11 mouse cellular contexts compared by ENCODE assay signal in the genomic region with DNA sequence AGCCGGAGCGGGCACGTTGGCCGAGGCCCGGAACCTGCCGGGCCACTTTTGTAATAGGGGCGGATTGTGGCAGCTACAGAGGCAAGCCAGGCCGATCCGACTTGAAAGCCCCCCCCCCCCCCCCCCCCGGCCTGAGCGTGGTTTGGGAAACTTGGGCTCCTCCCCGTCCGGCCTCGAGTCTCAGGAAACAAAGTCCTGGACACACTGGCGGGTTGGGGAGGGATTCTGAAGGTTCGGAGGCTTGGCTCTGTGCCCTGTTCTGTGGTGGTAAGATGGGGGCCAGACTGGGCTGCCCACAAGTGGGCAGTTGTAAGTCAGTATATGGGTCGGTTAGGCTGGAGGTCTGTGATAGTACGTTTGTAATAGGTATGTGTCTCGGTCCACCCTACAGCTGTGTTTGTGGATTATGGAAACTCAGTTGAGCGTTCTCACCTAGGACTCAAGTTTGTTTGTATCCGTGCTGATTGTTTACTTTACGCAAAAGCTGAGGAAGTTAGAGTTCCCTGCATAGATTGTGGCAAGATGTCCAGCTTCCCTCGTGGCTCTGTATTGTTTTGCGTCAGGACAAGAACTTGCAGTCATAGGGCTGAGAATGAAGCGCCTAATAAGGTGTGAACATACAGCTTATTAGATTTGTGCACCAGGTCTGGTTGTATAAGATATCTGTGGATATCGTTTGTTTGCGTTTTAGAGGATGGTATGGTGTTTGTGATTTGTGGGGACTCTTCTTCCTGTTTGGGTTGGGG. TPM values are rescaled to one million over a fixed set of nuclear protein-coding genes. Genes with fewer than 3 reads are reported as not detected.
A peak's percentile ranks its signal among the peaks of the same experiment; 100 is the strongest.
DNase-seq lines count a peak whose midpoint lies in the region; ATAC-seq and TF ChIP-seq lines count a peak whose summit lies in the region.
"Had no signal": no experiment of that assay in that cellular context is flagged by ENCODE, and none has a peak within 500 bp of the region (broad histone marks: within the 10 kb centered on the region; RNA-seq: fewer than 3 reads in every experiment).

No protein-coding gene starts in this region.

- no peak overlapping the region for H3K27ac ChIP-seq in heart, embryonic 13.5 days (replicated peaks)
- H3K27ac ChIP-seq in forebrain, embryonic 14.5 days (ENCODE audit: low read depth, low read length) = peak overlapping the region; percentile 81
- H3K27ac ChIP-seq in limb, embryonic 12.5 days = no peak overlapping the region
- H3K27ac ChIP-seq in liver, postnatal 0 days (ENCODE audit: low read depth) = no peak overlapping the region
- H3K27ac ChIP-seq in intestine, embryonic 16.5 days (ENCODE audit: low read length) = no peak overlapping the region

- no peak for TF ChIP-seq CTCF in liver, postnatal 0 days (IDR thresholded peaks at IDR 0.05; ENCODE audit: low read depth)

- H3K27me3 ChIP-seq in heart, embryonic 13.5 days (replicated peaks) = peaks cover 100% of the 10 kb centered on the region
- H3K27me3 ChIP-seq in forebrain, embryonic 14.5 days (replicated peaks; ENCODE audit: control insufficient read depth, insufficient read depth, low read length) = peaks cover 28% of the 10 kb centered on the region
- peaks cover 96% of the 10 kb centered on the region for H3K27me3 ChIP-seq in limb, embryonic 12.5 days
- H3K27me3 ChIP-seq in liver, postnatal 0 days (ENCODE audit: insufficient read depth, low read length) = peaks cover 98% of the 10 kb centered on the region
- H3K27me3 ChIP-seq in intestine, embryonic 16.5 days (replicated peaks; ENCODE audit: control insufficient read depth, insufficient read depth, low read length) = peaks cover 92% of the 10 kb centered on the region

- peaks cover 21% of the 10 kb centered on the region for H3K4me1 ChIP-seq in heart, embryonic 13.5 days
- peaks cover 41% of the 10 kb centered on the region for H3K4me1 ChIP-seq in forebrain, embryonic 14.5 days (ENCODE audit: control insufficient read depth, insufficient read depth, low read length)
- peaks cover 37% of the 10 kb centered on the region for H3K4me1 ChIP-seq in limb, embryonic 12.5 days (replicated peaks)
- H3K4me1 ChIP-seq in liver, postnatal 0 days (ENCODE audit: insufficient read depth) = 0 out of 2 replicates have a peak, but pooled peaks cover 2% of the 10 kb centered on the region
- H3K4me1 ChIP-seq in intestine, embryonic 16.5 days (ENCODE audit: control insufficient read depth, insufficient read depth, low read length) = no peaks in the 10 kb centered on the region

- H3K4me3 ChIP-seq in heart, embryonic 13.5 days = no peak overlapping the region
- peak overlapping the region; percentile 27; the same call in 1 of the 2 replicates for H3K4me3 ChIP-seq in forebrain, embryonic 14.5 days (ENCODE audit: low read depth, low read length)
- peak overlapping the region; percentile 19; the same call in 1 of the 2 replicates for H3K4me3 ChIP-seq in limb, embryonic 12.5 days (replicated peaks)
- H3K4me3 ChIP-seq in liver, postnatal 0 days (ENCODE audit: low read depth, low read length) = no peak overlapping the region
- H3K4me3 ChIP-seq in intestine, embryonic 16.5 days (ENCODE audit: low read length) = no peak overlapping the region

- TF ChIP-seq EP300 in liver, postnatal 0 days (IDR thresholded peaks at IDR 0.05; ENCODE audit: low read depth) = no peak

- H3K4me2 ChIP-seq in heart, embryonic 13.5 days = peak overlapping the region; percentile 29
- peak overlapping the region; percentile 74 for H3K4me2 ChIP-seq in forebrain, embryonic 14.5 days (ENCODE audit: low read length)
- H3K4me2 ChIP-seq in limb, embryonic 12.5 days = peak overlapping the region; percentile 38
- no peak overlapping the region for H3K4me2 ChIP-seq in liver, postnatal 0 days (ENCODE audit: low read depth, low read length)
- no peak overlapping the region for H3K4me2 ChIP-seq in intestine, embryonic 16.5 days (ENCODE audit: low read depth, low read length)

- ATAC-seq in heart, embryonic 13.5 days (ENCODE audit: extremely low read depth, insufficient number of reproducible peaks, low FRiP score, low TSS enrichment) = no peak
- ATAC-seq in forebrain, embryonic 14.5 days = no peak
- no peak for ATAC-seq in limb, embryonic 12.5 days (ENCODE audit: insufficient number of reproducible peaks, insufficient read depth, low FRiP score, low TSS enrichment, low read depth)
- ATAC-seq in liver, postnatal 0 days = no peak
- no peak; the same call in 1 of the 2 replicates for ATAC-seq in intestine, embryonic 16.5 days

- 4% methylated on average over 25 of the region's 27 CpGs for WGBS in heart, embryonic 13.5 days
- 5% methylated on average over 26 of the region's 27 CpGs for WGBS in forebrain, embryonic 14.5 days
- 3% methylated on average over 22 of the region's 27 CpGs for WGBS in limb, embryonic 12.5 days
- WGBS in liver, postnatal 0 days (ENCODE audit: insufficient replicate concordance) = 3% methylated on average over 25 of the region's 27 CpGs
- 2% methylated on average over 25 of the region's 27 CpGs for WGBS in intestine, embryonic 16.5 days

- H3K36me3 ChIP-seq in heart, embryonic 13.5 days = no peaks in the 10 kb centered on the region
- 0 out of 2 replicates have a peak, but pooled peaks cover 2% of the 10 kb centered on the region for H3K36me3 ChIP-seq in forebrain, embryonic 14.5 days (ENCODE audit: control insufficient read depth, insufficient read depth, low read length)
- no peaks in the 10 kb centered on the region for H3K36me3 ChIP-seq in limb, embryonic 12.5 days
- H3K36me3 ChIP-seq in liver, postnatal 0 days (replicated peaks; ENCODE audit: insufficient read depth, low read length) = no peaks in the 10 kb centered on the region
- no peaks in the 10 kb centered on the region for H3K36me3 ChIP-seq in intestine, embryonic 16.5 days (ENCODE audit: control insufficient read depth, insufficient read depth, low read length)

- no peak overlapping the region for H3K9ac ChIP-seq in heart, embryonic 13.5 days
- H3K9ac ChIP-seq in forebrain, embryonic 14.5 days (ENCODE audit: low read length) = peak overlapping the region; percentile 61
- no peak overlapping the region for H3K9ac ChIP-seq in limb, embryonic 12.5 days (replicated peaks)
- no peak overlapping the region for H3K9ac ChIP-seq in liver, postnatal 0 days (replicated peaks)
- no peak overlapping the region for H3K9ac ChIP-seq in intestine, embryonic 16.5 days (ENCODE audit: low read depth, low read length)

- H3K9me3 ChIP-seq in heart, embryonic 13.5 days = no peaks in the 10 kb centered on the region
- H3K9me3 ChIP-seq in forebrain, embryonic 14.5 days (replicated peaks; ENCODE audit: control insufficient read depth, low read length) = no peaks in the 10 kb centered on the region
- H3K9me3 ChIP-seq in limb, embryonic 12.5 days = no peaks in the 10 kb centered on the region
- no peaks in the 10 kb centered on the region for H3K9me3 ChIP-seq in liver, postnatal 0 days (ENCODE audit: low read length)
- no peaks in the 10 kb centered on the region for H3K9me3 ChIP-seq in intestine, embryonic 16.5 days (ENCODE audit: control insufficient read depth, low read length)
- H3K9me3 ChIP-seq: megakaryocyte, embryonic 14.5 days had no signal

- no peak for DNase-seq in heart, adult 18-20 months
- DNase-seq in embryo, embryonic 9.5 days (ENCODE audit: extremely low spot score) = peak; percentile 32
- peak; percentile 64 for DNase-seq in forebrain, embryonic 14.5 days (ENCODE audit: low spot score)
- no peak for DNase-seq in adipocyte (ENCODE audit: low spot score)
- no peak for DNase-seq in liver, postnatal 0 days
- DNase-seq: heart, postnatal 14 days; right cerebral cortex, adult 18-20 months had no signal

RNA-seq across cellular contexts. Expression of a gene that starts 10.1 kb away (rescaled TPM):
- not detected in 2 replicates for polyA plus RNA-seq in heart, embryonic 13.5 days (2015; fragmentation: Nextera tagmentation; extraction: Ambion mirVana)
- under 1 TPM in 1 of 2 experiments, not detected in 1; 0.10 TPM for total RNA-seq in heart, adult 18-20 months (2021)
- polyA plus RNA-seq in forebrain, embryonic 14.5 days (2014; fragmentation: Nextera tagmentation; extraction: Ambion mirVana) = 9.3 and 9.4 TPM in 2 replicates
- 12.0 and 18.9 TPM in 2 replicates for polyA plus RNA-seq in limb, embryonic 12.5 days (2016; fragmentation: Nextera tagmentation; extraction: Ambion mirVana)
- polyA plus RNA-seq in liver, postnatal 0 days (2015; fragmentation: Nextera tagmentation; extraction: Ambion mirVana) = not detected in 2 replicates
- polyA plus RNA-seq in intestine, embryonic 16.5 days (2015; fragmentation: Nextera tagmentation; extraction: Ambion mirVana) = not detected in 2 replicates
- total RNA-seq: heart, postnatal 14 days had no signal

Comparison
In these comparisons a context has a peak if more than half of its experiments do, and no peak if none do; other contexts are left out.
1. H3K4me2 ChIP-seq: peak in heart, embryonic 13.5 days (single experiment), forebrain, embryonic 14.5 days (single experiment) and limb, embryonic 12.5 days (single experiment); none in liver, postnatal 0 days (single experiment) and intestine, embryonic 16.5 days (single experiment).
2. H3K4me3 ChIP-seq: peak in forebrain, embryonic 14.5 days (single experiment) and limb, embryonic 12.5 days (single experiment); none in heart, embryonic 13.5 days (single experiment), liver, postnatal 0 days (single experiment) and intestine, embryonic 16.5 days (single experiment).
3. DNase-seq: peak in embryo, embryonic 9.5 days (single experiment) and forebrain, embryonic 14.5 days (single experiment); none in heart, adult 18-20 months (0 of 2), adipocyte (single experiment) and liver, postnatal 0 days (single experiment).